Mouse (Mus musculus): ENCODE data around the gene Mtnr1b. TPM values are rescaled to one million over a fixed set of nuclear protein-coding genes. Genes with fewer than 3 reads are reported as not detected.

The Mtnr1b gene
- polyA plus RNA-seq (2012; ENCODE audit: insufficient read depth, insufficient read length, missing spikeins): not detected in 2 replicates

- Histone ChIP-seq H3K27ac (replicated peaks; ENCODE audit: low read depth, low read length) (no peak within 1 kb of the TSS), H3K4me3 (ENCODE audit: insufficient read depth, low read depth, low read length) (no peak within 1 kb of the TSS), H3K4me1 (ENCODE audit: control insufficient read depth, insufficient read depth, insufficient read length, low read length) (no peaks in the 10 kb centered on the region)
Measured at GRCm38 (mm10) chr9:15874506-15875160, at the start of gene Mtnr1b. Mtnr1b (minus strand) TSS chr9:15874556.

- Histone ChIP-seq H3K4me1 (ENCODE audit: control insufficient read depth, insufficient read depth, insufficient read length, low read length) (no peaks in the 10 kb centered on the region), H3K4me3 (ENCODE audit: insufficient read depth, low read depth, low read length) (no peak overlapping the region), H3K27ac (replicated peaks; ENCODE audit: low read depth, low read length) (no peak overlapping the region)
Measured at GRCm38 (mm10) chr9:15920271-15920670, 45.9 kb upstream of the Mtnr1b start.

- no peak overlapping the region for H3K4me3 ChIP-seq (ENCODE audit: insufficient read depth, low read depth, low read length)
- H3K4me1 ChIP-seq (ENCODE audit: control insufficient read depth, insufficient read depth, insufficient read length, low read length): no peaks in the 10 kb centered on the region
- H3K27ac ChIP-seq (replicated peaks; ENCODE audit: low read depth, low read length): no peak overlapping the region
Measured at GRCm38 (mm10) chr9:15919373-15920005, 45.1 kb upstream of the Mtnr1b start.

- Histone ChIP-seq H3K4me3 (ENCODE audit: insufficient read depth, low read depth, low read length) (no peak overlapping the region), H3K4me1 (ENCODE audit: control insufficient read depth, insufficient read depth, insufficient read length, low read length) (no peaks in the 10 kb centered on the region), H3K27ac (replicated peaks; ENCODE audit: low read depth, low read length) (no peak overlapping the region)
Measured at GRCm38 (mm10) chr9:15916600-15916999, 42.2 kb upstream of the Mtnr1b start.

GRCm38 (mm10) chr9:15912735-15913134 lies 38.4 kb upstream of the Mtnr1b start:
- H3K4me3 ChIP-seq (ENCODE audit: insufficient read depth, low read depth, low read length): no peak overlapping the region
- H3K4me1 ChIP-seq (ENCODE audit: control insufficient read depth, insufficient read depth, insufficient read length, low read length): no peaks in the 10 kb centered on the region
- no peak overlapping the region for H3K27ac ChIP-seq (replicated peaks; ENCODE audit: low read depth, low read length)

GRCm38 (mm10) chr9:15909397-15910113 lies 35.2 kb upstream of the Mtnr1b start:
- Histone ChIP-seq H3K27ac (replicated peaks; ENCODE audit: low read depth, low read length) (no peak overlapping the region), H3K4me3 (ENCODE audit: insufficient read depth, low read depth, low read length) (no peak overlapping the region), H3K4me1 (ENCODE audit: control insufficient read depth, insufficient read depth, insufficient read length, low read length) (no peaks in the 10 kb centered on the region)

- Histone ChIP-seq H3K4me3 (ENCODE audit: insufficient read depth, low read depth, low read length) (no peak overlapping the region), H3K4me1 (ENCODE audit: control insufficient read depth, insufficient read depth, insufficient read length, low read length) (no peaks in the 10 kb centered on the region), H3K27ac (replicated peaks; ENCODE audit: low read depth, low read length) (no peak overlapping the region)
Measured at GRCm38 (mm10) chr9:15903948-15904750, 29.8 kb upstream of the Mtnr1b start.

- Histone ChIP-seq H3K27ac (replicated peaks; ENCODE audit: low read depth, low read length) (no peak overlapping the region), H3K4me1 (ENCODE audit: control insufficient read depth, insufficient read depth, insufficient read length, low read length) (no peaks in the 10 kb centered on the region), H3K4me3 (ENCODE audit: insufficient read depth, low read depth, low read length) (no peak overlapping the region)
Measured at GRCm38 (mm10) chr9:15898112-15898511, 23.8 kb upstream of the Mtnr1b start.

GRCm38 (mm10) chr9:15886756-15887155 lies 12.4 kb upstream of the Mtnr1b start:
- H3K4me3 ChIP-seq (ENCODE audit: insufficient read depth, low read depth, low read length): no peak overlapping the region
- H3K27ac ChIP-seq (replicated peaks; ENCODE audit: low read depth, low read length): no peak overlapping the region
- no peaks in the 10 kb centered on the region for H3K4me1 ChIP-seq (ENCODE audit: control insufficient read depth, insufficient read depth, insufficient read length, low read length)

- Histone ChIP-seq H3K27ac (replicated peaks; ENCODE audit: low read depth, low read length) (no peak overlapping the region), H3K4me3 (ENCODE audit: insufficient read depth, low read depth, low read length) (no peak overlapping the region), H3K4me1 (ENCODE audit: control insufficient read depth, insufficient read depth, insufficient read length, low read length) (no peaks in the 10 kb centered on the region)
Measured at GRCm38 (mm10) chr9:15880754-15881153, 6.4 kb upstream of the Mtnr1b start.

GRCm38 (mm10) chr9:15880160-15880603 lies 5.8 kb upstream of the Mtnr1b start:
- Histone ChIP-seq H3K4me3 (ENCODE audit: insufficient read depth, low read depth, low read length) (no peak overlapping the region), H3K4me1 (ENCODE audit: control insufficient read depth, insufficient read depth, insufficient read length, low read length) (no peaks in the 10 kb centered on the region), H3K27ac (replicated peaks; ENCODE audit: low read depth, low read length) (no peak overlapping the region)

GRCm38 (mm10) chr9:15870013-15870412 lies 4.3 kb downstream of the Mtnr1b start:
- Histone ChIP-seq H3K4me3 (ENCODE audit: insufficient read depth, low read depth, low read length) (no peak overlapping the region), H3K27ac (replicated peaks; ENCODE audit: low read depth, low read length) (no peak overlapping the region), H3K4me1 (ENCODE audit: control insufficient read depth, insufficient read depth, insufficient read length, low read length) (no peaks in the 10 kb centered on the region)

GRCm38 (mm10) chr9:15869456-15869855 lies 4.9 kb downstream of the Mtnr1b start:
- H3K27ac ChIP-seq (replicated peaks; ENCODE audit: low read depth, low read length): no peak overlapping the region
- H3K4me1 ChIP-seq (ENCODE audit: control insufficient read depth, insufficient read depth, insufficient read length, low read length): no peaks in the 10 kb centered on the region
- no peak overlapping the region for H3K4me3 ChIP-seq (ENCODE audit: insufficient read depth, low read depth, low read length)

- no peak overlapping the region for H3K27ac ChIP-seq (replicated peaks; ENCODE audit: low read depth, low read length)
Measured at GRCm38 (mm10) chr9:15866280-15867072, 7.9 kb downstream of the Mtnr1b start.

More at GRCm38 (mm10) chr9:15866280-15867072, 7.9 kb downstream of the Mtnr1b start:
- Histone ChIP-seq H3K4me1 (ENCODE audit: control insufficient read depth, insufficient read depth, insufficient read length, low read length) (no peaks in the 10 kb centered on the region), H3K4me3 (ENCODE audit: insufficient read depth, low read depth, low read length) (no peak overlapping the region)

Data from brown adipose tissue, adult 24 weeks (tissue).